Mouse (Mus musculus) CH12.LX (cell line): ENCODE data around the gene Rin3. TPM values are rescaled to one million over a fixed set of nuclear protein-coding genes. Genes with fewer than 3 reads are reported as not detected.

Experiments
- DNase-seq: peaks from one replicate; pipeline ENCODE4 v3.0.0-alpha.2; 2013; ENCODE audit errors: extremely low read depth
- H3K27ac ChIP-seq: 2 replicates; pipeline ENCODE4 v1.5.1; 2012; ENCODE audit warnings: low read depth, mild to moderate bottlenecking, control low read depth, moderate library complexity; ENCODE audit not compliant: insufficient read depth
- H3K27me3 ChIP-seq: replicated peaks from 2 replicates; pipeline ENCODE3; 2012; ENCODE audit warnings: inconsistent platforms
- H3K36me3 ChIP-seq, 2 experiments: replicated peaks in 1 of 2; 2 replicates each; pipeline versions ENCODE3 to v1.6.1; 2012; ENCODE audit warnings: inconsistent platforms in 1 of 2, low read length in 1 of 2, mild to moderate bottlenecking in 1 of 2, mixed read lengths in 1 of 2, moderate library complexity in 1 of 2; ENCODE audit not compliant: control insufficient read depth in 1 of 2, insufficient read depth in 1 of 2
- H3K4me1 ChIP-seq, 2 experiments: 2 replicates each; pipeline ENCODE4 v1.6.1; 2012; ENCODE audit warnings: inconsistent platforms in 1 of 2, moderate library complexity in 1 of 2; ENCODE audit not compliant: insufficient read depth in 2 of 2, control insufficient read depth in 1 of 2
- H3K4me2 ChIP-seq: 2 replicates; pipeline ENCODE4 v1.6.1; 2012; ENCODE audit warnings: low read depth, mild to moderate bottlenecking, control low read depth; ENCODE audit not compliant: poor library complexity, insufficient read depth, severe bottlenecking
- H3K4me3 ChIP-seq, 3 experiments: fragments of 150-350 bp in 1 of 3; sonication (generic) in 1 of 3; replicated peaks in 1 of 3; 2 replicates each; pipeline versions ENCODE3 to v1.5.1; 2011 to 2012; ENCODE audit warnings: low read depth in 2 of 3, low read length in 2 of 3, mild to moderate bottlenecking in 2 of 3, moderate library complexity in 2 of 3, control low read depth in 1 of 3, improper control_type of control experiment in 1 of 3, inconsistent platforms in 1 of 3, mixed read lengths in 1 of 3; ENCODE audit not compliant: poor library complexity in 1 of 3
- H3K79me2 ChIP-seq: replicated peaks from 2 replicates; pipeline ENCODE4 v1.6.1; 2012; ENCODE audit warnings: mild to moderate bottlenecking, moderate library complexity; ENCODE audit not compliant: control insufficient read depth, poor library complexity, insufficient read depth, severe bottlenecking; ENCODE audit errors: extremely low read depth
- H3K9ac ChIP-seq: 2 replicates; pipeline ENCODE4 v1.6.1; 2012; ENCODE audit warnings: low read depth, mild to moderate bottlenecking, control low read depth, moderate library complexity; ENCODE audit not compliant: insufficient read depth
- H3K9me3 ChIP-seq: replicated peaks from 2 replicates; pipeline ENCODE3; 2012; ENCODE audit warnings: low read length, inconsistent platforms, mixed read lengths
- BHLHE40 ChIP-seq: IDR thresholded peaks from 2 replicates; pipeline ENCODE4 v1.6.1; 2011; ENCODE audit warnings: mild to moderate bottlenecking, low read depth, low read length, improper control_type of control experiment
- CHD1 ChIP-seq: IDR thresholded peaks from 2 replicates; pipeline ENCODE4 v1.6.1; 2012; ENCODE audit warnings: low read depth, low read length, improper control_type of control experiment, inconsistent platforms
- CHD2 ChIP-seq: IDR thresholded peaks from 2 replicates; pipeline ENCODE4 v1.6.1; 2011; ENCODE audit warnings: low read length, improper control_type of control experiment
- E2F4 ChIP-seq: IDR thresholded peaks from 2 replicates; pipeline ENCODE4 v1.6.1; 2011; ENCODE audit warnings: low read depth, low read length, improper control_type of control experiment; ENCODE audit not compliant: insufficient replicate concordance
- ETS1 ChIP-seq: conservative IDR thresholded peaks from 2 replicates; pipeline ENCODE4 v1.6.1; 2012; ENCODE audit warnings: low read depth, mild to moderate bottlenecking, inconsistent platforms, low read length, improper control_type of control experiment, moderate library complexity
- IRF4 ChIP-seq: IDR thresholded peaks from 2 replicates; pipeline ENCODE4 v1.6.1; 2014; ENCODE audit warnings: low read depth, mild to moderate bottlenecking, inconsistent platforms, low read length, improper control_type of control experiment
- JUN ChIP-seq: IDR thresholded peaks from 2 replicates; pipeline ENCODE4 v1.6.1; 2011; ENCODE audit warnings: low read depth, mild to moderate bottlenecking, low read length, improper control_type of control experiment, moderate library complexity; ENCODE audit not compliant: insufficient read depth
- MXI1 ChIP-seq: IDR thresholded peaks from 2 replicates; pipeline ENCODE4 v1.6.1; 2011; ENCODE audit warnings: mild to moderate bottlenecking, low read depth, low read length, improper control_type of control experiment
- MYC ChIP-seq: IDR thresholded peaks from 2 replicates; pipeline ENCODE4 v1.6.1; 2011; ENCODE audit warnings: low read depth, mild to moderate bottlenecking, improper control_type of control experiment, low read length
- NELFE ChIP-seq: IDR thresholded peaks from 2 replicates; pipeline ENCODE4 v1.6.1; 2011; ENCODE audit warnings: low read depth, low read length, improper control_type of control experiment
- NRF1 ChIP-seq: IDR thresholded peaks from 2 replicates; pipeline ENCODE4 v1.6.1; 2014; ENCODE audit warnings: low read depth, mild to moderate bottlenecking, inconsistent platforms, low read length, improper control_type of control experiment, moderate library complexity
- PAX5 ChIP-seq: IDR thresholded peaks from 2 replicates; pipeline ENCODE4 v1.6.1; 2012; ENCODE audit warnings: low read length, inconsistent platforms, mixed read lengths
- POLR2AphosphoS2 ChIP-seq: IDR thresholded peaks from 2 replicates; pipeline ENCODE4 v1.6.1; 2011; ENCODE audit warnings: low read depth, low read length, improper control_type of control experiment
- RAD21 ChIP-seq: IDR thresholded peaks from 2 replicates; pipeline ENCODE4 v1.6.1; 2011; ENCODE audit warnings: low read depth, mild to moderate bottlenecking, low read length, improper control_type of control experiment, moderate library complexity
- SMC3 ChIP-seq: IDR thresholded peaks from 2 replicates; pipeline ENCODE4 v1.6.1; 2011; ENCODE audit warnings: low read depth, low read length, improper control_type of control experiment
- TBP ChIP-seq: conservative IDR thresholded peaks from 2 replicates; pipeline ENCODE4 v1.6.1; 2011; ENCODE audit warnings: low read depth, low read length, improper control_type of control experiment
- TCF12 ChIP-seq: IDR thresholded peaks from 2 replicates; pipeline ENCODE4 v1.6.1; 2014; ENCODE audit warnings: low read depth, mild to moderate bottlenecking, inconsistent platforms, low read length, improper control_type of control experiment
- ZC3H11A ChIP-seq: IDR thresholded peaks from 2 replicates; pipeline ENCODE4 v1.6.1; 2012; ENCODE audit warnings: low read depth, mild to moderate bottlenecking, inconsistent platforms, low read length, improper control_type of control experiment
- ZKSCAN1 ChIP-seq: IDR thresholded peaks from 2 replicates; pipeline ENCODE4 v1.6.1; 2012; ENCODE audit warnings: low read depth, inconsistent platforms, low read length, improper control_type of control experiment, borderline replicate concordance
- ZNF384 ChIP-seq: IDR thresholded peaks from 2 replicates; pipeline ENCODE4 v1.6.1; 2012; ENCODE audit warnings: low read depth, low read length, improper control_type of control experiment, inconsistent platforms
- dilution Hi-C: fragments of 300-500 bp; cut with MboI; formaldehyde crosslinking; loops from 2 replicates; pipeline ENCODE4 v1.14.3; 2020; ENCODE audit warnings: low sequenced_read_pairs; ENCODE audit not compliant: extremely low pct_unique_long_range_greater_than_20kb, extremely low pct_ligation_motif_present
- in situ Hi-C: fragments of 300-500 bp; cut with MboI; formaldehyde crosslinking; loops from 3 replicates; pipeline ENCODE4 v1.14.3; 2019; ENCODE audit warnings: low sequenced_read_pairs, low pct_ligation_motif_present, low pct_unique_long_range_greater_than_20kb, mixed read lengths
- polyA plus RNA-seq: library from polyadenylated mRNA; unstranded; fragments of >175 nt; gene quantifications from 2 replicates; pipeline ENCODE4 v1.2.1, GENCODE M21; 2012; ENCODE audit warnings: low read depth; ENCODE audit not compliant: insufficient read length
- total RNA-seq, 2 experiments: library from RNA; depleted of rRNA; stranded (reverse); fragments of 300-350 nt in 1 of 2; fragments of >200 nt in 1 of 2; gene quantifications; 2 replicates each; pipeline ENCODE4 v1.2.3; 2012 to 2014

Gene Rin3
- total and polyA plus RNA-seq, 3 experiments, result 2.4 to 10.0 (median 8.4) TPM

DNA sequence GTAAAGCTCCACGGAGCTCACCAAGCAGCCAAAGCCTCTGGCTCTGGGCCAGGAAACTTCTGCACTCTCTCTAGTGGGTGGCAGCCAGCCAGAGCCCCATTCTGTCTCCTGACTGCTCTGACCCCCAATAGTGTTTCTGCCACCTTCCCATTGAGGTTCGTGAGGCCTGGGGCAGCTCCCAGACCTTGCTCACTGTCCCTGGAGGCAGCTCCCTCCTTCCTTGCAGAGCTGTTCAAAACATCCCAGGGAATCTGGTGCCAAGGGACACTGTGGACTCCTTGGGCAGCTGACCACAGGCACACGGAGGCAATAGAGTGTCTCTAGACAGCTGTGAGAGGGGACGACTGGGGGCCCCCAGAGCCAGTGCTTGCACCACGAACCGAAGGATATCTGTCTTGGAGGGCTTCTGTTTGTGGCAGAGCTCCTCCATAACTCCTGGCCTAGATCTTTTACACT lies 25.2 kb downstream of the Rin3 start:
- no peak overlapping the region for H3K27ac ChIP-seq
- no peak overlapping the region for H3K4me2 ChIP-seq
- peaks cover 20% of the 10 kb centered on the region for H3K9me3 ChIP-seq
- in situ Hi-C loops, result no loop called here
- H3K27me3 ChIP-seq, result no peaks in the 10 kb centered on the region
- no peak overlapping the region for H3K9ac ChIP-seq
- dilution Hi-C loops, result no loop called here
- DNase-seq, result no peak
- no peak for TF ChIP-seq NRF1
- no peak for TF ChIP-seq NELFE
- no peak for TF ChIP-seq MXI1
- TF ChIP-seq JUN, result no peak
- no peak for TF ChIP-seq TBP
- TF ChIP-seq MYC, result no peak
- TF ChIP-seq SMC3, result no peak
- TF ChIP-seq TCF12, result no peak
- no peak for TF ChIP-seq CHD2
- TF ChIP-seq ETS1, result no peak
- no peak for TF ChIP-seq POLR2AphosphoS2
- peaks cover 0 to 19% of the 10 kb centered on the region in 2 experiments; a peak in 2 of 4 replicates for H3K4me1 ChIP-seq
- peaks cover 4 to 45% of the 10 kb centered on the region in 2 experiments for H3K36me3 ChIP-seq
- H3K79me2 ChIP-seq, result no peaks in the 10 kb centered on the region; the same call in 1 of the 2 replicates
- no peak overlapping the region for H3K4me3 ChIP-seq

DNA sequence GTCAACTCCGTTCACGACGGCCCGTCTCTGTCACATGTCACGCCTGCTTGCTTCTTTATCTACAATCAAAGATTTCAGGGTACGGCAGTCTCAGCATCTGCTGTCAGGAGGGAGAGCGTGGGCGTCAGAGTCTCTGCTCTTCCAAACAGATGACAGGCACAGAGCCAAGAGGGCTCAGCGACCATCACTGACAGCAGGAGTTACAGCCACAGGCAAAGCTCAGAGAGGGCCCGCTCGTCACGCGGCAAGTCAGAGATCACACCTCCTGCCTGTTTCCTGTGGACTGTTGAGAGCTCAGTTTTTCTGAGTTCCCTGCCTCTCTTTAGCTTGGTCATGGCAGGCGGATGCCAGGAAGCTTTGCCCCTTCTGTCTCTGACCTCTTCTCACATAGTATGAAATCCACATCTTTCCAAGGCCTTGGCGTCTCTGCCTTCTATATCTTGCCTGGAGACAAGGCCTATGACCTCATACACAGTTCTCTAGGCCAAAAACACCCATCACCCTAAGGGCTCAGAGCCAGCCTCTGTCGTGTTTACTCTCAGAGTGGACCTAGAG lies 25.7 kb downstream of the Rin3 start:
- Histone ChIP-seq H3K9ac (no peak overlapping the region), H3K27ac (no peak overlapping the region), H3K36me3 (peaks cover 5 to 50% of the 10 kb centered on the region in 2 experiments), H3K27me3 (no peaks in the 10 kb centered on the region), H3K4me3 (no peak overlapping the region), H3K9me3 (peaks cover 20% of the 10 kb centered on the region), H3K4me1 (peaks cover 0 to 16% of the 10 kb centered on the region in 2 experiments; a peak in 2 of 4 replicates), H3K4me2 (no peak overlapping the region), H3K79me2 (no peaks in the 10 kb centered on the region)
- dilution Hi-C loops, result no loop called here
- in situ Hi-C loops, result no loop called here
- TF ChIP-seq NRF1 (no peak), BHLHE40 (no peak), PAX5 (no peak), E2F4 (no peak), ZKSCAN1 (no peak), IRF4 (no peak), CHD1 (no peak), ZC3H11A (no peak), ZNF384 (no peak), MYC (no peak), ETS1 (no peak), MXI1 (no peak), SMC3 (no peak), POLR2AphosphoS2 (no peak), NELFE (no peak), RAD21 (no peak)
- DNase-seq, result no peak
